Mouse (Mus musculus) hindbrain, embryonic 16.5 days (tissue): ENCODE data around the gene Bglap. TPM values are rescaled to one million over a fixed set of nuclear protein-coding genes. Genes with fewer than 3 reads are reported as not detected.

ENCODE experiments used
- ATAC-seq: fragments of 200-750 bp; cut with Nextera tagmentation; 2 replicates; pipeline ENCODE4 v1.8.0; 2017; ENCODE audit warnings: moderate TSS enrichment, moderate library complexity
- H3K27ac ChIP-seq: fragments of 300-500 bp; sonication (generic); 2 replicates; pipeline ENCODE4 v1.5.1; 2014; ENCODE audit warnings: low read depth, mild to moderate bottlenecking, control low read depth, low read length, moderate library complexity
- H3K27me3 ChIP-seq: fragments of 300-500 bp; sonication (generic); replicated peaks from 2 replicates; pipeline ENCODE4 v1.6.1; 2014; ENCODE audit warnings: low read length; ENCODE audit not compliant: control insufficient read depth, insufficient read depth
- H3K36me3 ChIP-seq: fragments of 300-500 bp; sonication (generic); 2 replicates; pipeline ENCODE4 v1.6.1; 2014; ENCODE audit warnings: mild to moderate bottlenecking, low read length, moderate library complexity, mixed read lengths; ENCODE audit not compliant: control insufficient read depth, insufficient read depth
- H3K4me1 ChIP-seq: fragments of 300-500 bp; sonication (generic); 2 replicates; pipeline ENCODE4 v1.6.1; 2014; ENCODE audit warnings: low read depth, low read length; ENCODE audit not compliant: control insufficient read depth, insufficient read depth
- H3K4me2 ChIP-seq: fragments of 300-500 bp; sonication (generic); 2 replicates; pipeline ENCODE4 v1.6.1; 2014; ENCODE audit warnings: mild to moderate bottlenecking, low read length, control low read depth, moderate library complexity
- H3K4me3 ChIP-seq: fragments of 300-500 bp; sonication (generic); 2 replicates; pipeline ENCODE4 v1.5.1; 2014; ENCODE audit warnings: mild to moderate bottlenecking, low read length, control low read depth, moderate library complexity
- H3K9ac ChIP-seq: fragments of 300-500 bp; sonication (generic); 2 replicates; pipeline ENCODE4 v1.6.1; 2014; ENCODE audit warnings: low read depth, mild to moderate bottlenecking, control low read depth, low read length, moderate library complexity
- H3K9me3 ChIP-seq: fragments of 300-500 bp; sonication (generic); 2 replicates; pipeline ENCODE4 v1.6.1; 2014; ENCODE audit warnings: mild to moderate bottlenecking, low read length, moderate library complexity; ENCODE audit not compliant: control insufficient read depth
- WGBS: fragments of 180-500 bp; shearing (Covaris S2); extraction: QIAGEN DNeasy Blood & Tissue Kit; methylation state at CpG from one replicate; pipeline ENCODE4 v1.1.7; 2014; 5-methylcytosine and 5-hydroxymethylcytosine counted together
- polyA plus RNA-seq: library from polyadenylated mRNA; unstranded; fragments of >200 nt; fragmentation: Nextera tagmentation; extraction: Ambion mirVana; gene quantifications from 2 replicates; pipeline ENCODE4 v1.2.1, GENCODE M21; 2015

The Bglap gene
- polyA plus RNA-seq, 1 experiment from 2014 or later = not detected

DNA sequence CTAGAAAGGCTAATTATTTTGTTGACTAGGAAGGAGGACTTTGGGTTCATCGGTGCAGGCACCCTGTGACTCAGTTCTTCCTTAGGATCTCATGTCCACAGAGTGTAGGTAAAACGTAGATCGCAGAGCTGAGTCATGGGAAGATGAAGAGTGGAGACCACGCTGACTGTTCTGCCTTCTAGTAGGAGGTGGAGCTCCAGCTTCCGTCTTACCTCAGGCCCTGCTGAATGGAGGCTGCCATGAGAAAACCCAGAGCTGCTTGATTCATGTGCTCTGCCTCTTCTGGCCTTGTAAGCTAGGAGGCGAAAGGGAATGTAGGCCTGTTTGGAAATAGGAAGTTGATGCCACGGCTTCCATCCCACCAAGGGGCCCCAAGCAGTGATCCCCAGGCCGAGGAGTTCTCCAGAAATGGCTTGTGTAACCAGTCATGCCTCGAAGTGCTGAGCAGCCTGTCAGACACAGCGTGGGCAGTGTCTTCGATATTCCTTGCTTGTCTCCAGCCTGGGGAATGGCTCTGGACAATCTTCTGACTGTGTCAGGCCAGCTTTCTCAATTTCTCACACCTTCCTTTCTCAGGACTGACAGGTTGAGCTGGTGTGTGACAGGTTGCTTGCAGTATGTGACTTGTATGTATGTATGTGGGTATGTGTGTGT lies 46.8 kb downstream of the Bglap start:
- ATAC-seq = no peak
- Histone ChIP-seq H3K4me2 (peak overlapping the region; percentile 69), H3K27ac (no peak overlapping the region), H3K36me3 (peaks cover 7% of the 10 kb centered on the region), H3K9me3 (no peaks in the 10 kb centered on the region), H3K27me3 (no peaks in the 10 kb centered on the region), H3K4me3 (peak overlapping the region; percentile 5; the same call in 1 of the 2 replicates), H3K9ac (peak overlapping the region; percentile 56; the same call in 1 of the 2 replicates), H3K4me1 (peaks cover 13% of the 10 kb centered on the region)
- WGBS = 79% methylated on average over 11 of the region's 11 CpGs

DNA sequence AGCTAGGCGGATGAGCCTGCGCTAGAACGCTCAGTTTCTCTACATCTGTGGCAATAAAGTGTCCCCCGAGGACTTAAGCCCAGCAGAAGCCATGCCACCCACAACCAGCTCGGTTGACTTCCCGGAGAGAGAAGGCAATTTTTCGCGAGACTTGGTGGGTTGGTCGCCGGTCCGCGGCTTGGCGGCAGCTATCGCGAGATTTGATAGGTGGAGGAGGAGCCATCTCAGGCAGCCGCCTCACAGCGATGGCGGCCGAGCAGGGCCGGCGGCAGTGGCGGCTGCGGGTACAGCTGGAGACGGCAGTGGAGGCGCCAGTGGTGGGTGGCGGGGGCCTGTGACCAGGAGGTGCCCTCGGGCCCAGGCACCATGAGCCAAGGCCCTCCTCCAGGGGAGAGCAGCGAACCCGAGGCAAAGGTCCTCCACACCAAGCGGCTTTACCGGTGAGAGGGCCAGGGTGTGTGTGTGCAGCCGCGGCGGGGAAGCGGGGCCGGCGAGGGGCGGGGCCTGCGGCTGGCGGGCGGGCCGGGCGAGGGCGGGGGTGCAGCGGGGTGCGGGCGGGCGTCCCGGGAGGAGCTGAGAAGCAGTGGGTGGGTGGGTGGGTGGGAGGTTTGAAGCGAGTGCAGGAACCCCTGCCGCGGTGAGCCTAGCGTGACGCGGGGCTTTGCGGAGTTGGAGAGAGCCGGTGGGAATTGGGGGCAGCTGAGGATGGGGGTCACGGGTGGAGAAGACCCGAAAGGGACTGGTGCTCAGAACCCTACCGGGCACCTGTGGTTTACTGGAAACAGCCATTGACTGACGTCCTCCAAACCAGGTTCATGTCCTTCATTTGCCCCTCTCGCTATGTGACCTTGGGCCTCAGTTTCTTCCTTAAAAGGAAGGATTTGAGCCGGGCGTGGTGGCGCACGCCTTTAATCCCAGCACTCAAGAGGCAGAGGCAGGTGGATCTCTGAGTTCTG lies 47.9 kb downstream of the Bglap start, which contains the start of the genes Tmem79 and Smg5:
Tmem79 (minus strand) TSS at position 91 of the 956 bp plus-strand sequence.
Smg5 (plus strand) TSS at position 203 of the 956 bp plus-strand sequence.
- peak; percentile 97 for ATAC-seq
- Histone ChIP-seq H3K27me3 (no peaks in the 10 kb centered on the region), H3K4me2 (peak within 1 kb of the TSS; percentile 69), H3K9ac (peak within 1 kb of the TSS; percentile 97), H3K27ac (peak within 1 kb of the TSS; percentile 96), H3K36me3 (no peaks in the 10 kb centered on the region), H3K9me3 (no peaks in the 10 kb centered on the region), H3K4me1 (peaks cover 13% of the 10 kb centered on the region), H3K4me3 (peak within 1 kb of the TSS; percentile 86)
- WGBS = 3% methylated on average over 58 of the region's 66 CpGs

DNA sequence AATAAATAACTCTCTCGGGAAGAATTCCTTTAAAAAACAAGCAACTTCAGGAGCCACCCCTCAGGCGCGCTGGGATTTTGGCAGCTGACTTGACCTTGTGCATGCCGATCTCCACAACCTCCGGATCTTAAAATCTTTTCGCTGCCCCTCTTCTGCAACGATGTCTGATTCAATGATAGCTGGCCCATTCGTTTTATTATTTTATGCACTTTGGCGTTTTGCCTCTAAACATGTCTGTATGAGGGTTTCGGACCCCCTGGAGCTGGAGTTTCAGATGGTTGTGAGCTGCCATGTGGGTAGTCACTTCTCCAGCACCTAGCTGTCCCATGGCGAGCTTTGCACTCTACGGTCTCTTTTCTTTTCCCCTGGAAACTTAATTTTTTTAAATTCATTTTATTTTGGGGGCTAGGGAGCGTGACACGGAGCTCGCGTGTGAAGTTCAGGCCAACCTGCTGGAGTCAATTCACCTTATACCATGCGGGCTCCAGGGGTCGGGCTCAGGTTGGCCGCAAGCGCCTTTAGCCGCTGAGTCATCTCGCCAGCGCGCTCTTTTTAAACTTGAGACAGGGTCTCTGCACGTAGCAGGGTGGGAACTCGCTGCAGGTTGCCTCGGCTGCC lies 48.7 kb downstream of the Bglap start:
- Histone ChIP-seq H3K36me3 (no peaks in the 10 kb centered on the region), H3K4me1 (peaks cover 13% of the 10 kb centered on the region), H3K4me3 (peak overlapping the region; percentile 86), H3K27ac (peak overlapping the region; percentile 96), H3K9me3 (no peaks in the 10 kb centered on the region), H3K9ac (peak overlapping the region; percentile 68), H3K4me2 (peak overlapping the region; percentile 65), H3K27me3 (no peaks in the 10 kb centered on the region)
- peak; percentile 61 for ATAC-seq
- under 1% methylated on average over 27 of the region's 27 CpGs for WGBS

DNA sequence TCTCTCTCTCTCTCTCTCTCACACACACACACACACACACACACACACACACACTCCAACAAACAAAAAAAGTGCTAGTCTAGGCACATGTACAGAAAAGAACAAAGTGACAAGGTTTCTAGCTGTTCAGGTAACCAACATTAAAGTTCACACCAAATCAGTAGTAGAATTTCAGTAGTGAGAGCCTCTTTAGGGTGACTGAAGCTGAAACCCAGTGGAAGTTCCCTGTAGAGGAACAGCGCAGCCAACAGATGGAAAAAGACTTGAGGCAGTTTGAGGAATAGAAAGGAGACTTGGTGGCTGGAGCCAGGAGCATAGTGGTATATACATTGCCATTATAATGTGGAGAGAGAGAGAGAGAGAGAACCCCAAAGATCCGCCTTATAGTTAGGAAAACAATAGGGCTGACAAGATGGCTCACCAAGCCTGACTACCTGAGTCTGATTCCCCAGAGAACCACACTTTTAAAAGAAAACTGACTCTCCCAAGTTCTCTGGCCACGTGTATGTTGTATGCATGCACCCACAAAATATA lies 49.3 kb downstream of the Bglap start:
- 39% methylated on average over 3 of the region's 3 CpGs for WGBS
- H3K4me3 ChIP-seq = peak overlapping the region; percentile 86
- 0 out of 2 replicates have a peak overlapping the region, but pooled peaks have one; percentile 25 for H3K27ac ChIP-seq

DNA sequence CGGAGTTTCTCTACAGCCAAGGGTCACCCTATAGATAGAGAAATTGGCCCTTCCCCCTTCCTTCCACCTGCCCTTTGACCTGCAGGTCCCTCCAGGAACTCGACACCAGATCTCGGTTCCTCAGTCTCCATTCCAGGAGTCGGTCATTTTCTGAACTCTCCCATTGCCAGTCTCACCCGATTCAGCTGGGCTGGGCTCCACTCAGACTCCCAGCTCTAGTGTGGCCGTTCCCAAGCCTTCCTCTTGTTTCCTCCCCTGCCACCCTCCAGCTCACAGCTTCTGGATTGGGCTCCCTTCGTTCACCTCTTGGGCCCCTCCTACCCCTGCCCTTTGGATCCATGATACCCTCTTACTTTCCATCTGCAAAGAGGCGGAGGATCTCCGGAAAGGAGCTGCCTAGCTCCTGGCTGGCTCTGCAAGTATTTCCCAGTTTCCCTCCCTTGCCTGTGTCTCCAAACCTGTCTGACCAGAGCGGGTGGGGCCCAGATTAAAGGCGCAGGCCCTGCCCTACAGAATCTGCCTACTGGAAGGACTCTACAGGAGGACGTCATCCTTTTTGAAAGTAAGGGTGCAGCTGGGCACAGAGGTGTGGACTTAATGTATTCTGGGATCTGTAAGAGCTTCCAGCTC lies 50.1 kb downstream of the Bglap start:
- H3K9me3 ChIP-seq = no peaks in the 10 kb centered on the region
- H3K4me3 ChIP-seq = no peak overlapping the region
- no peak overlapping the region for H3K9ac ChIP-seq
- ATAC-seq = no peak
- no peak overlapping the region for H3K4me2 ChIP-seq
- WGBS = 65% methylated on average over 12 of the region's 12 CpGs
- H3K27ac ChIP-seq = no peak overlapping the region
- no peaks in the 10 kb centered on the region for H3K27me3 ChIP-seq
- peaks cover 13% of the 10 kb centered on the region for H3K4me1 ChIP-seq
- H3K36me3 ChIP-seq = no peaks in the 10 kb centered on the region; the same call in 1 of the 2 replicates

More for the DNA sequence above, 49.3 kb downstream of the Bglap start:
- peaks cover 13% of the 10 kb centered on the region for H3K4me1 ChIP-seq
- no peak for ATAC-seq
- H3K4me2 ChIP-seq = peak overlapping the region; percentile 65
- H3K36me3 ChIP-seq = no peaks in the 10 kb centered on the region
- no peaks in the 10 kb centered on the region for H3K27me3 ChIP-seq
- peak overlapping the region; percentile 68; the same call in 1 of the 2 replicates for H3K9ac ChIP-seq
- H3K9me3 ChIP-seq = no peaks in the 10 kb centered on the region

Other genes with a start within 250 kb of the Bglap start
- gene Mef2d, start 242.1 kb downstream of the Bglap start, polyA plus RNA-seq = 16.4 and 24.1 TPM in 2 replicates
- 0.52 and 0.99 TPM in 2 replicates for gene Rhbg, start 129.8 kb downstream of the Bglap start, polyA plus RNA-seq
- not detected in 2 replicates for gene Gm38392, start 97.3 kb downstream of the Bglap start, polyA plus RNA-seq
- gene Tsacc, start 87.5 kb downstream of the Bglap start, polyA plus RNA-seq = 6.8 and 10.2 TPM in 2 replicates
- 444 and 454 TPM in 2 replicates for gene Cct3, start 87.3 kb downstream of the Bglap start, polyA plus RNA-seq
- 127 and 136 TPM in 2 replicates for gene Glmp, start 59.4 kb downstream of the Bglap start, polyA plus RNA-seq
- 1.3 TPM in 2 replicates for gene Tmem79, start 48.3 kb downstream of the Bglap start, polyA plus RNA-seq
- 49.7 and 61.5 TPM in 2 replicates for gene Smg5, start 48.2 kb downstream of the Bglap start, polyA plus RNA-seq
- gene Paqr6, start 19.9 kb downstream of the Bglap start, polyA plus RNA-seq = 2.9 and 3.1 TPM in 2 replicates
- 0.09 and 0.10 TPM in 2 replicates for gene Bglap3, start 11.7 kb downstream of the Bglap start, polyA plus RNA-seq
- gene Bglap2, start 5.8 kb downstream of the Bglap start, polyA plus RNA-seq = not detected in 2 replicates
- 30.6 and 34.4 TPM in 2 replicates for gene Pmf1, start 25.9 kb upstream of the Bglap start, polyA plus RNA-seq
- gene Slc25a44, start 40.7 kb upstream of the Bglap start, polyA plus RNA-seq = 40.3 and 42.3 TPM in 2 replicates
- gene Sema4a, start 76.7 kb upstream of the Bglap start, polyA plus RNA-seq = 32.3 and 32.8 TPM in 2 replicates
- 62.3 and 70.4 TPM in 2 replicates for gene Lmna, start 125.5 kb upstream of the Bglap start, polyA plus RNA-seq
- gene Mex3a, start 147.9 kb upstream of the Bglap start, polyA plus RNA-seq = 20.4 and 22.1 TPM in 2 replicates
- gene Rab25, start 163.8 kb upstream of the Bglap start, polyA plus RNA-seq = 0.15 TPM in 1 of 2 replicates, not detected in the other
- gene Lamtor2, start 168.6 kb upstream of the Bglap start, polyA plus RNA-seq = 184 and 218 TPM in 2 replicates
- 40.1 and 44.4 TPM in 2 replicates for gene Ubqln4, start 169.3 kb upstream of the Bglap start, polyA plus RNA-seq
- gene Ssr2, start 191.4 kb upstream of the Bglap start, polyA plus RNA-seq = 133 and 167 TPM in 2 replicates
- gene Arhgef2, start 221.5 kb upstream of the Bglap start, polyA plus RNA-seq = 79.0 and 104 TPM in 2 replicates